Comparison of ENCODE assay signal across 24 mouse cellular contexts in the genomic region with DNA sequence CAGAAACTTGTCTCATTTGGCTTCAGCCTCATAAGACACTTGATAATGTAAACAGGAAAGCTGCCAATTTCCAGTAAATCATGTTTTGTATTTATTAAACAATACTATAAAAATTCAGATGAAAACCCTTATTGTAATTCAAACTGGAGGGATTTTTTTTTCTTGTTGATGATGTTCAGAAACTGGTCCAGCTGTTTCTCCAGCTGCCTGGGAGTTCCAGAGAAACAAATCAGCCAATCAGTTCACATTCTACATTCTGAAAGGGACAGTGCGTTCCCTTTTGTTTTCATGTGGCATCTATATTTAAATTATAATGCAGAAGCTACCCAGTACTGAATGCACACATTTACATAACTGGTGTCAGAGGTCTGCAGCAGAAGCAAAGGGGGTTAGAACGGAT. TPM values are rescaled to one million over a fixed set of nuclear protein-coding genes. Genes with fewer than 3 reads are reported as not detected.
DNase-seq lines count a peak whose midpoint lies in the region; ATAC-seq lines count a peak whose summit lies in the region.
"Had no signal": no experiment of that assay in that cellular context is flagged by ENCODE, and none has a peak within 500 bp of the region (broad histone marks: within the 10 kb centered on the region; RNA-seq: fewer than 3 reads in every experiment).

No protein-coding gene starts in this region.

- H3K4me3 ChIP-seq in embryonic facial prominence, embryonic 14.5 days (ENCODE audit: low read depth, low read length) = no peak overlapping the region
- H3K4me3 ChIP-seq in embryonic facial prominence, embryonic 10.5 days = no peak overlapping the region
- H3K4me3 ChIP-seq in forebrain, embryonic 16.5 days (replicated peaks; ENCODE audit: low read length) = no peak overlapping the region
- H3K4me3 ChIP-seq in forebrain, embryonic 10.5 days = no peak overlapping the region
- no peak overlapping the region for H3K4me3 ChIP-seq in lung, embryonic 16.5 days (ENCODE audit: low read length)
- H3K4me3 ChIP-seq: heart, adult 2 months; heart, embryonic 15.5 days; hindbrain, embryonic 10.5 days; intestine, embryonic 15.5 days had no signal

- H3K4me2 ChIP-seq in embryonic facial prominence, embryonic 14.5 days (ENCODE audit: low read depth, low read length) = no peak overlapping the region
- H3K4me2 ChIP-seq in forebrain, embryonic 16.5 days (ENCODE audit: low read length) = no peak overlapping the region
- H3K4me2 ChIP-seq in lung, embryonic 16.5 days (ENCODE audit: low read depth, low read length) = no peak overlapping the region
- H3K4me2 ChIP-seq: heart, embryonic 11.5 days; heart, embryonic 15.5 days; hindbrain, embryonic 14.5 days; intestine, embryonic 15.5 days had no signal

- no peak for ATAC-seq in embryonic facial prominence, embryonic 14.5 days (ENCODE audit: low read depth)
- peak; percentile 61; the same call in 1 of the 2 replicates for ATAC-seq in forebrain, embryonic 16.5 days
- peak; percentile 76 for ATAC-seq in lung, embryonic 16.5 days (ENCODE audit: low read depth)
- ATAC-seq: CD4-positive, CD25-positive, alpha-beta regulatory T cell, adult 4 months; intestine, embryonic 15.5 days; Patski had no signal

- WGBS in embryonic facial prominence, embryonic 14.5 days = 47% methylated on average over 2 of the region's 2 CpGs
- WGBS in embryonic facial prominence, embryonic 10.5 days = 59% methylated on average over 2 of the region's 2 CpGs
- 35% methylated on average over 2 of the region's 2 CpGs for WGBS in forebrain, embryonic 16.5 days
- WGBS in forebrain, embryonic 10.5 days = 65% methylated on average over 2 of the region's 2 CpGs
- WGBS in lung, embryonic 16.5 days = 44% methylated on average over 2 of the region's 2 CpGs

- no peaks in the 10 kb centered on the region for H3K27me3 ChIP-seq in embryonic facial prominence, embryonic 14.5 days (replicated peaks; ENCODE audit: control insufficient read depth, insufficient read depth, low read length)
- H3K27me3 ChIP-seq in embryonic facial prominence, embryonic 10.5 days (replicated peaks; ENCODE audit: low read depth, poor library complexity, severe bottlenecking) = no peaks in the 10 kb centered on the region
- H3K27me3 ChIP-seq in forebrain, embryonic 16.5 days (replicated peaks; ENCODE audit: control insufficient read depth, insufficient read depth, low read length) = no peaks in the 10 kb centered on the region
- no peaks in the 10 kb centered on the region for H3K27me3 ChIP-seq in forebrain, embryonic 10.5 days (ENCODE audit: poor library complexity, severe bottlenecking)
- no peaks in the 10 kb centered on the region for H3K27me3 ChIP-seq in lung, embryonic 16.5 days (ENCODE audit: control insufficient read depth, insufficient read depth, low read depth, low read length)
- H3K27me3 ChIP-seq: heart, embryonic 15.5 days; intestine, embryonic 15.5 days had no signal

- H3K9me3 ChIP-seq in embryonic facial prominence, embryonic 14.5 days (ENCODE audit: control insufficient read depth, low read length) = no peaks in the 10 kb centered on the region
- H3K9me3 ChIP-seq in embryonic facial prominence, embryonic 10.5 days = no peaks in the 10 kb centered on the region
- no peaks in the 10 kb centered on the region for H3K9me3 ChIP-seq in forebrain, embryonic 16.5 days (ENCODE audit: control insufficient read depth, low read length)
- no peaks in the 10 kb centered on the region for H3K9me3 ChIP-seq in forebrain, embryonic 10.5 days
- peaks cover 4% of the 10 kb centered on the region; the same call in 1 of the 2 replicates for H3K9me3 ChIP-seq in lung, embryonic 16.5 days (ENCODE audit: control insufficient read depth, low read length)
- H3K9me3 ChIP-seq: heart, embryonic 15.5 days; hindbrain, embryonic 10.5 days; intestine, embryonic 15.5 days had no signal

- H3K36me3 ChIP-seq in embryonic facial prominence, embryonic 14.5 days (ENCODE audit: control insufficient read depth, insufficient read depth, low read length) = no peaks in the 10 kb centered on the region
- no peaks in the 10 kb centered on the region for H3K36me3 ChIP-seq in embryonic facial prominence, embryonic 10.5 days (replicated peaks)
- no peaks in the 10 kb centered on the region for H3K36me3 ChIP-seq in forebrain, embryonic 16.5 days (ENCODE audit: control insufficient read depth, insufficient read depth)
- H3K36me3 ChIP-seq in forebrain, embryonic 10.5 days (replicated peaks) = no peaks in the 10 kb centered on the region
- no peaks in the 10 kb centered on the region for H3K36me3 ChIP-seq in lung, embryonic 16.5 days (ENCODE audit: control insufficient read depth, insufficient read depth, low read length)
- H3K36me3 ChIP-seq: heart, embryonic 15.5 days; hindbrain, embryonic 10.5 days; intestine, embryonic 15.5 days had no signal

- H3K27ac ChIP-seq in embryonic facial prominence, embryonic 14.5 days (replicated peaks; ENCODE audit: low read depth, low read length) = no peak overlapping the region
- H3K27ac ChIP-seq in embryonic facial prominence, embryonic 10.5 days (replicated peaks) = no peak overlapping the region
- 0 out of 2 replicates have a peak overlapping the region, but pooled peaks have one; percentile 7 for H3K27ac ChIP-seq in forebrain, embryonic 16.5 days (ENCODE audit: low read length)
- H3K27ac ChIP-seq in forebrain, embryonic 10.5 days = no peak overlapping the region
- H3K27ac ChIP-seq in lung, embryonic 16.5 days (ENCODE audit: low read length) = no peak overlapping the region
- H3K27ac ChIP-seq: heart, adult 2 months; heart, embryonic 15.5 days; hindbrain, embryonic 10.5 days; hindbrain, embryonic 14.5 days; intestine, embryonic 15.5 days had no signal

- H3K9ac ChIP-seq in embryonic facial prominence, embryonic 14.5 days (ENCODE audit: low read depth, low read length) = no peak overlapping the region
- no peak overlapping the region for H3K9ac ChIP-seq in forebrain, embryonic 16.5 days (replicated peaks; ENCODE audit: low read depth, low read length)
- no peak overlapping the region for H3K9ac ChIP-seq in lung, embryonic 16.5 days (ENCODE audit: low read length)
- H3K9ac ChIP-seq: heart, embryonic 15.5 days; hindbrain, embryonic 14.5 days; intestine, embryonic 15.5 days had no signal

- peak; percentile 54 for DNase-seq in embryonic facial prominence, embryonic 14.5 days (ENCODE audit: low spot score)
- no peak for DNase-seq in embryonic facial prominence, embryonic 10.5 days (ENCODE audit: low spot score)
- DNase-seq in forebrain, embryonic 10.5 days (ENCODE audit: extremely low spot score, low spot score) = no peak
- no peak for DNase-seq in lung, adult 18-20 months
- DNase-seq in brain, adult 2 months (ENCODE audit: low read depth, low spot score) = peak; percentile 42
- no peak for DNase-seq in frontal cortex, postnatal 36 days (ENCODE audit: low spot score in 2 of 2)
- DNase-seq: adrenal gland, postnatal 10 days; B cell, adult 2 months; cerebellum, adult 18-20 months; cerebellum, adult 9-11 months; cerebellum, postnatal 36 days; gastrocnemius, postnatal 10 days; heart, adult 2 months; heart, postnatal 14 days; kidney, adult 18-20 months had no signal

- H3K4me1 ChIP-seq in embryonic facial prominence, embryonic 14.5 days (ENCODE audit: control insufficient read depth, insufficient read depth, low read length) = no peaks in the 10 kb centered on the region
- H3K4me1 ChIP-seq in embryonic facial prominence, embryonic 10.5 days = no peaks in the 10 kb centered on the region
- peaks cover 3% of the 10 kb centered on the region; the same call in 1 of the 2 replicates for H3K4me1 ChIP-seq in forebrain, embryonic 16.5 days (replicated peaks; ENCODE audit: control insufficient read depth, insufficient read depth, low read length)
- H3K4me1 ChIP-seq in forebrain, embryonic 10.5 days = no peaks in the 10 kb centered on the region
- H3K4me1 ChIP-seq in lung, embryonic 16.5 days (replicated peaks; ENCODE audit: control insufficient read depth, insufficient read depth, low read length) = no peaks in the 10 kb centered on the region
- H3K4me1 ChIP-seq: heart, embryonic 15.5 days; hindbrain, embryonic 10.5 days; intestine, embryonic 15.5 days had no signal

RNA-seq across cellular contexts. Expression of gene Frmd5, which starts 19.3 kb away (rescaled TPM):
- polyA plus RNA-seq in embryonic facial prominence, embryonic 14.5 days (2014; fragmentation: Nextera tagmentation; extraction: Ambion mirVana) = 1.4 and 2.1 TPM in 2 replicates
- 5.4 and 6.9 TPM in 2 replicates for polyA plus RNA-seq in embryonic facial prominence, embryonic 10.5 days (2016; fragmentation: Nextera tagmentation; extraction: Ambion mirVana)
- 32.9 and 34.9 TPM in 2 replicates for polyA plus RNA-seq in forebrain, embryonic 16.5 days (2015; fragmentation: Nextera tagmentation; extraction: Ambion mirVana)
- polyA plus RNA-seq in forebrain, embryonic 10.5 days (2016; fragmentation: Nextera tagmentation; extraction: Ambion mirVana) = 13.9 and 15.6 TPM in 2 replicates
- 2.6 and 4.4 TPM in 2 replicates for polyA plus RNA-seq in lung, embryonic 16.5 days (2015; fragmentation: Nextera tagmentation; extraction: Ambion mirVana)

RNA-seq across cellular contexts. Expression of gene Casc4, which starts 40.6 kb away (rescaled TPM):
- polyA plus RNA-seq in embryonic facial prominence, embryonic 14.5 days (2014; fragmentation: Nextera tagmentation; extraction: Ambion mirVana) = 22.5 and 23.6 TPM in 2 replicates
- polyA plus RNA-seq in embryonic facial prominence, embryonic 10.5 days (2016; fragmentation: Nextera tagmentation; extraction: Ambion mirVana) = 14.0 and 15.1 TPM in 2 replicates
- 25.0 and 25.8 TPM in 2 replicates for polyA plus RNA-seq in forebrain, embryonic 16.5 days (2015; fragmentation: Nextera tagmentation; extraction: Ambion mirVana)
- polyA plus RNA-seq in forebrain, embryonic 10.5 days (2016; fragmentation: Nextera tagmentation; extraction: Ambion mirVana) = 16.2 and 16.3 TPM in 2 replicates
- 14.6 and 17.6 TPM in 2 replicates for polyA plus RNA-seq in lung, embryonic 16.5 days (2015; fragmentation: Nextera tagmentation; extraction: Ambion mirVana)

Comparison
In these comparisons a context has a peak if more than half of its experiments do, and no peak if none do; other contexts are left out.
1. DNase-seq: peak in embryonic facial prominence, embryonic 14.5 days (single experiment) and brain, adult 2 months (single experiment); none in embryonic facial prominence, embryonic 10.5 days (single experiment), forebrain, embryonic 10.5 days (single experiment), lung, adult 18-20 months (0 of 2) and frontal cortex, postnatal 36 days (0 of 2).